Mouse (Mus musculus) NIH3T3 (cell line): Measurements from ENCODE around the gene Adgrg3.

Experiments used
- DNase-seq: peaks from one replicate; pipeline ENCODE4 v3.0.0-alpha.2; 2012; ENCODE audit warnings: low read depth

Adgrg3 gene

GRCm38 (mm10) chr8:95081650-95082049, 64.2 kb downstream of the Adgrg3 start:
- DNase-seq = peak; percentile 38

GRCm38 (mm10) chr8:95084261-95084660, 66.8 kb downstream of the Adgrg3 start:
- no peak for DNase-seq

GRCm38 (mm10) chr8:95084744-95085431, 67.4 kb downstream of the Adgrg3 start:
- no peak for DNase-seq

- no peak for DNase-seq
Measured at GRCm38 (mm10) chr8:95085432-95086141, 68.1 kb downstream of the Adgrg3 start.

- DNase-seq = no peak
Measured at GRCm38 (mm10) chr8:95093574-95093973, 76.1 kb downstream of the Adgrg3 start.
